Mouse (Mus musculus): ENCODE data around the gene 1700037C18Rik.

GRCm38 (mm10) chr16:3933536-3933935, 25.0 kb upstream of the 1700037C18Rik start:
- no peak for TF ChIP-seq CTCF (IDR thresholded peaks at IDR 0.05; ENCODE audit: extremely low read depth, insufficient read depth, insufficient read length, insufficient replicate concordance)
- no peak for TF ChIP-seq POLR2A (IDR thresholded peaks at IDR 0.05; ENCODE audit: low read depth, low read length)
